Mouse (Mus musculus) midbrain, embryonic 10.5 days (tissue): Measurements from ENCODE around the gene Cybrd1. TPM values are rescaled to one million over a fixed set of nuclear protein-coding genes. Genes with fewer than 3 reads are reported as not detected.

Experiments
- DNase-seq: peaks from one replicate; pipeline ENCODE4 v3.0.0-alpha.2; 2017; ENCODE audit warnings: low spot score
- H3K27ac ChIP-seq: fragments of 300-500 bp; sonication (generic); replicated peaks from 2 replicates; pipeline ENCODE4 v1.5.1; 2016; ENCODE audit warnings: mild to moderate bottlenecking
- H3K27me3 ChIP-seq: fragments of 300-500 bp; sonication (generic); 2 replicates; pipeline ENCODE4 v1.6.1; 2016; ENCODE audit warnings: low read depth, mild to moderate bottlenecking; ENCODE audit not compliant: poor library complexity, severe bottlenecking
- H3K36me3 ChIP-seq: fragments of 300-500 bp; sonication (generic); 2 replicates; pipeline ENCODE4 v1.6.1; 2016; ENCODE audit warnings: mild to moderate bottlenecking, moderate library complexity
- H3K4me1 ChIP-seq: fragments of 300-500 bp; sonication (generic); 2 replicates; pipeline ENCODE4 v1.6.1; 2016
- H3K4me3 ChIP-seq: fragments of 300-500 bp; sonication (generic); 2 replicates; pipeline ENCODE4 v1.5.1; 2016; ENCODE audit warnings: mild to moderate bottlenecking, moderate library complexity
- H3K9me3 ChIP-seq: fragments of 300-500 bp; sonication (generic); replicated peaks from 2 replicates; pipeline ENCODE4 v1.6.1; 2016; ENCODE audit warnings: mild to moderate bottlenecking
- WGBS: fragments of 180-500 bp; shearing (Covaris S2); methylation state at CpG from one replicate; pipeline ENCODE4 v1.1.7; 2016; 5-methylcytosine and 5-hydroxymethylcytosine counted together
- polyA plus RNA-seq: library from polyadenylated mRNA; unstranded; fragments of >200 nt; fragmentation: Nextera tagmentation; extraction: Ambion mirVana; gene quantifications from 2 replicates; pipeline ENCODE4 v1.2.1, GENCODE M21; 2016

Gene Cybrd1
- polyA plus RNA-seq, 1 experiment from 2014 or later, result 0.23 TPM

- 24% methylated on average over 16 of the region's 16 CpGs for WGBS
- Histone ChIP-seq H3K4me3 (peak overlapping the region; percentile 41), H3K36me3 (no peaks in the 10 kb centered on the region), H3K27ac (peak overlapping the region; percentile 4), H3K27me3 (peaks cover 10% of the 10 kb centered on the region; the same call in 1 of the 2 replicates), H3K9me3 (no peaks in the 10 kb centered on the region), H3K4me1 (peaks cover 30% of the 10 kb centered on the region)
- DNase-seq, result peak; percentile 21
These were observed 73.9 kb downstream of the Cybrd1 start for GRCm38 (mm10) chr2:71191391-71192194.

GRCm38 (mm10) chr2:71192195-71192807, 74.6 kb downstream of the Cybrd1 start:
- H3K27me3 ChIP-seq, result peaks cover 10% of the 10 kb centered on the region; the same call in 1 of the 2 replicates
- 38% methylated on average over 17 of the region's 17 CpGs for WGBS
- DNase-seq, result peak; percentile 24
- H3K9me3 ChIP-seq, result no peaks in the 10 kb centered on the region
- H3K4me3 ChIP-seq, result peak overlapping the region; percentile 41
- no peaks in the 10 kb centered on the region for H3K36me3 ChIP-seq
- peak overlapping the region; percentile 4 for H3K27ac ChIP-seq
- peaks cover 30% of the 10 kb centered on the region for H3K4me1 ChIP-seq

Other genes starting within 250 kb of the Cybrd1 start
- gene Dcaf17, start 62.6 kb upstream of the Cybrd1 start, polyA plus RNA-seq, result 43.3 and 46.2 TPM in 2 replicates
- gene Mettl8, start 62.3 kb upstream of the Cybrd1 start, polyA plus RNA-seq, result 20.6 and 21.6 TPM in 2 replicates
- gene Dync1i2, start 93.8 kb downstream of the Cybrd1 start, polyA plus RNA-seq, result 118 and 143 TPM in 2 replicates
- gene Slc25a12, start 249.8 kb downstream of the Cybrd1 start, polyA plus RNA-seq, result 30.0 and 35.2 TPM in 2 replicates